Mouse (Mus musculus): ENCODE results near the gene Add1.

GRCm38 (mm10) chr5:34609966-34610365 is 36.5 kb downstream of the Add1 start:
- no peak for TF ChIP-seq CTCF (IDR thresholded peaks at IDR 0.05; ENCODE audit: borderline replicate concordance, insufficient read depth, low read length)
- TF ChIP-seq POLR2A (IDR thresholded peaks at IDR 0.05; ENCODE audit: low read depth, low read length): no peak

Data from embryonic fibroblast, embryonic 13.5 days (primary cell).